In genomic region chr8:85841489-85841795, GRCm38 (mm10) we compare ENCODE assay signal across 8 mouse cellular contexts. TPM values are rescaled to one million over a fixed set of nuclear protein-coding genes. Genes with fewer than 3 reads are reported as not detected.
DNase-seq lines count a peak whose midpoint lies in the region; ATAC-seq and TF ChIP-seq lines count a peak whose summit lies in the region.

No protein-coding gene starts in this region.

- no peak for TF ChIP-seq CTCF in forebrain, postnatal 0 days (IDR thresholded peaks at IDR 0.05; ENCODE audit: low read depth)

- peak; percentile 22 for DNase-seq in gastrocnemius, adult 18-20 months (ENCODE audit: low spot score)
- no peak for DNase-seq in gastrocnemius, postnatal 36 days
- no peak for DNase-seq in ES-E14 (ENCODE audit: low read depth, low spot score)
- DNase-seq in forebrain, postnatal 0 days: no peak
- no peak for DNase-seq in frontal cortex, postnatal 36 days (ENCODE audit: low spot score in 2 of 2)
- no peak for DNase-seq in thymus, postnatal 0 days (ENCODE audit: low spot score)

- no peaks in the 10 kb centered on the region for H3K27me3 ChIP-seq in forebrain, postnatal 0 days (ENCODE audit: insufficient read depth, low read length)
- H3K27me3 ChIP-seq in liver, embryonic 12.5 days (replicated peaks): no peaks in the 10 kb centered on the region
- H3K27me3 ChIP-seq in neural tube, embryonic 14.5 days (ENCODE audit: control insufficient read depth, insufficient read depth, low read length): no peaks in the 10 kb centered on the region

- H3K4me3 ChIP-seq in ES-E14 (ENCODE audit: insufficient read depth in 1 of 2, low read depth in 1 of 2, low read length in 2 of 2, poor library complexity in 1 of 2, severe bottlenecking in 1 of 2): peak overlapping the region; percentile 88 to 96
- H3K4me3 ChIP-seq in forebrain, postnatal 0 days (ENCODE audit: low read depth, low read length): peak overlapping the region; percentile 95
- H3K4me3 ChIP-seq in liver, embryonic 12.5 days: peak overlapping the region; percentile 86
- H3K4me3 ChIP-seq in neural tube, embryonic 14.5 days (ENCODE audit: low read depth, low read length): peak overlapping the region; percentile 90

- in situ Hi-C loops in ES-E14 (cut with MboI; ENCODE audit: low sequenced_read_pairs in 2 of 2, unreplicated experiment in 2 of 2): no loop called here

- ATAC-seq in forebrain, postnatal 0 days: no peak
- no peak for ATAC-seq in liver, embryonic 12.5 days
- ATAC-seq in neural tube, embryonic 14.5 days (ENCODE audit: low read depth): no peak

- peak overlapping the region; percentile 90; the same call in 1 of the 2 replicates for H3K9ac ChIP-seq in ES-E14 (ENCODE audit: insufficient read depth, low read depth, low read length, poor library complexity, severe bottlenecking)
- H3K9ac ChIP-seq in forebrain, postnatal 0 days: peak overlapping the region; percentile 95
- H3K9ac ChIP-seq in liver, embryonic 12.5 days: peak overlapping the region; percentile 92
- H3K9ac ChIP-seq in neural tube, embryonic 14.5 days (replicated peaks; ENCODE audit: low read depth, low read length): no peak overlapping the region

- intact Hi-C loops in gastrocnemius, postnatal 36 days (cut with DNase I): no loop called here

- H3K36me3 ChIP-seq in ES-E14 (ENCODE audit: control insufficient read depth, insufficient read depth, low read length, poor library complexity, severe bottlenecking): no peaks in the 10 kb centered on the region
- no peaks in the 10 kb centered on the region for H3K36me3 ChIP-seq in forebrain, postnatal 0 days (ENCODE audit: insufficient read depth)
- H3K36me3 ChIP-seq in liver, embryonic 12.5 days: peaks cover 10% of the 10 kb centered on the region
- H3K36me3 ChIP-seq in neural tube, embryonic 14.5 days (ENCODE audit: control insufficient read depth, insufficient read depth, low read length): peaks cover 13% of the 10 kb centered on the region; the same call in 1 of the 2 replicates

- peak overlapping the region; percentile 67 for H3K4me2 ChIP-seq in forebrain, postnatal 0 days (ENCODE audit: low read depth)
- peak overlapping the region; percentile 84 for H3K4me2 ChIP-seq in liver, embryonic 12.5 days
- H3K4me2 ChIP-seq in neural tube, embryonic 14.5 days (ENCODE audit: low read depth, low read length): peak overlapping the region; percentile 80

- H3K27ac ChIP-seq in ES-E14 (ENCODE audit: insufficient read depth, low read depth, low read length, poor library complexity, severe bottlenecking): no peak overlapping the region
- peak overlapping the region; percentile 97; the same call in 1 of the 2 replicates for H3K27ac ChIP-seq in forebrain, postnatal 0 days (ENCODE audit: low read depth, low read length)
- H3K27ac ChIP-seq in liver, embryonic 12.5 days: peak overlapping the region; percentile 97
- H3K27ac ChIP-seq in neural tube, embryonic 14.5 days (ENCODE audit: low read depth, low read length): no peak overlapping the region

- H3K9me3 ChIP-seq in ES-E14 (ENCODE audit: control insufficient read depth, insufficient read depth, low read depth, low read length): no peaks in the 10 kb centered on the region
- H3K9me3 ChIP-seq in forebrain, postnatal 0 days (ENCODE audit: low read length): no peaks in the 10 kb centered on the region
- H3K9me3 ChIP-seq in liver, embryonic 12.5 days (replicated peaks): no peaks in the 10 kb centered on the region
- no peaks in the 10 kb centered on the region for H3K9me3 ChIP-seq in neural tube, embryonic 14.5 days (ENCODE audit: control insufficient read depth, low read length)

- H3K4me1 ChIP-seq in ES-E14 (ENCODE audit: control insufficient read depth in 2 of 2, insufficient read depth in 2 of 2, low read length in 2 of 2, poor library complexity in 1 of 2): no peaks in the 10 kb centered on the region
- peaks cover 12% of the 10 kb centered on the region; the same call in 1 of the 2 replicates for H3K4me1 ChIP-seq in forebrain, postnatal 0 days (ENCODE audit: insufficient read depth)
- peaks cover 22% of the 10 kb centered on the region for H3K4me1 ChIP-seq in liver, embryonic 12.5 days
- peaks cover 12% of the 10 kb centered on the region for H3K4me1 ChIP-seq in neural tube, embryonic 14.5 days (ENCODE audit: control insufficient read depth, insufficient read depth, low read length)

- 14% methylated on average over 4 of the region's 4 CpGs for WGBS in forebrain, postnatal 0 days
- 3% methylated on average over 4 of the region's 4 CpGs for WGBS in liver, embryonic 12.5 days (ENCODE audit: insufficient replicate concordance)
- WGBS in neural tube, embryonic 14.5 days: 16% methylated on average over 4 of the region's 4 CpGs

TF ChIP-seq in ES-E14, 5 proteins besides CTCF, POLR2A, EP300 and RAD21:
- TF ChIP-seq HCFC1 (IDR thresholded peaks at IDR 0.05; ENCODE audit: borderline replicate concordance, insufficient read depth, low read length) (no peak), MAFK (IDR thresholded peaks at IDR 0.05; ENCODE audit: insufficient read depth, low read depth, low read length) (no peak), ZNF384 (IDR thresholded peaks at IDR 0.05; ENCODE audit: low read depth, low read length) (no peak), CHD2 (IDR thresholded peaks at IDR 0.05; ENCODE audit: low read depth, low read length) (no peak), ZC3H11A (IDR thresholded peaks at IDR 0.05; ENCODE audit: borderline replicate concordance, low read depth, low read length) (no peak)

RNA-seq across cellular contexts. Expression of gene Phkb, which starts 0.7 kb away (rescaled TPM):
- total RNA-seq in gastrocnemius, adult 18-20 months (2021): 100 to 1,000 TPM; 342 to 385 TPM
- 100 to 1,000 TPM; 342 to 346 TPM for total RNA-seq in gastrocnemius, postnatal 36 days (2021)
- total RNA-seq in ES-E14 (2012; rRNA removed): 28.1 and 35.6 TPM in 2 replicates
- 20.0 and 30.9 TPM in 2 replicates for total RNA-seq in forebrain, postnatal 0 days (2014; rRNA removed)
- 15.6 and 21.3 TPM in 2 replicates for polyA plus RNA-seq in forebrain, postnatal 0 days (2015; fragmentation: Nextera tagmentation; extraction: Ambion mirVana)
- 19.4 TPM in 2 replicates for polyA plus RNA-seq in liver, embryonic 12.5 days (2016; fragmentation: Nextera tagmentation; extraction: Ambion mirVana)
- 49.3 and 52.8 TPM in 2 replicates for polyA plus RNA-seq in neural tube, embryonic 14.5 days (2014; fragmentation: Nextera tagmentation; extraction: Ambion mirVana)
- polyA plus RNA-seq in thymus, postnatal 0 days (2015; fragmentation: Nextera tagmentation; extraction: Ambion mirVana): 34.9 and 35.3 TPM in 2 replicates

RNA-seq across cellular contexts. Expression of gene Itfg1, which starts 0.7 kb away (rescaled TPM):
- total RNA-seq in gastrocnemius, adult 18-20 months (2021): 10 to 100 TPM; 43.6 to 43.8 TPM
- 10 to 100 TPM; 38.8 to 39.5 TPM for total RNA-seq in gastrocnemius, postnatal 36 days (2021)
- total RNA-seq in ES-E14 (2012; rRNA removed): 38.2 and 40.2 TPM in 2 replicates
- total RNA-seq in forebrain, postnatal 0 days (2014; rRNA removed): 273 and 282 TPM in 2 replicates
- polyA plus RNA-seq in forebrain, postnatal 0 days (2015; fragmentation: Nextera tagmentation; extraction: Ambion mirVana): 219 TPM in 2 replicates
- polyA plus RNA-seq in liver, embryonic 12.5 days (2016; fragmentation: Nextera tagmentation; extraction: Ambion mirVana): 32.3 and 34.1 TPM in 2 replicates
- polyA plus RNA-seq in neural tube, embryonic 14.5 days (2014; fragmentation: Nextera tagmentation; extraction: Ambion mirVana): 245 and 254 TPM in 2 replicates
- polyA plus RNA-seq in thymus, postnatal 0 days (2015; fragmentation: Nextera tagmentation; extraction: Ambion mirVana): 50.7 and 55.1 TPM in 2 replicates

Comparison
In these comparisons a context has a peak if more than half of its experiments do, and no peak if none do; other contexts are left out.
1. H3K27ac ChIP-seq: peak in forebrain, postnatal 0 days (single experiment) and liver, embryonic 12.5 days (single experiment); none in ES-E14 (single experiment) and neural tube, embryonic 14.5 days (single experiment).
2. Peak in every context shown above with its lines, with median percentiles within 50 percentile points of each other: H3K4me3 ChIP-seq and H3K4me2 ChIP-seq.